Mouse (Mus musculus): ENCODE measurements around the gene F13a1. TPM values are rescaled to one million over a fixed set of nuclear protein-coding genes. Genes with fewer than 3 reads are reported as not detected.

The F13a1 gene
- not detected in 2 replicates for polyA plus RNA-seq (2012; ENCODE audit: insufficient read depth, insufficient read length, low replicate concordance, missing spikeins)

GRCm38 (mm10) chr13:37050126-37050525, at the start of gene F13a1:
F13a1 (minus strand) TSS chr13:37050244.
- WGBS: 69% methylated on average over 3 of the region's 3 CpGs
- TF ChIP-seq POLR2A (IDR thresholded peaks at IDR 0.05; ENCODE audit: insufficient read depth, low read depth, low read length): no peak
- TF ChIP-seq CTCF (IDR thresholded peaks at IDR 0.05; ENCODE audit: insufficient read depth, low read depth, low read length): no peak
- Histone ChIP-seq H3K27ac (ENCODE audit: insufficient read depth, low read depth, low read length) (no peak within 1 kb of the TSS), H3K4me3 (ENCODE audit: insufficient read depth, low read depth, low read length) (no peak within 1 kb of the TSS), H3K4me1 (ENCODE audit: control insufficient read depth, insufficient read depth, low read length) (no peaks in the 10 kb centered on the region)

- Histone ChIP-seq H3K4me3 (ENCODE audit: insufficient read depth, low read depth, low read length) (no peak overlapping the region), H3K4me1 (ENCODE audit: control insufficient read depth, insufficient read depth, low read length) (no peaks in the 10 kb centered on the region), H3K27ac (ENCODE audit: insufficient read depth, low read depth, low read length) (no peak overlapping the region)
- 97% methylated on average over 1 of the region's 1 CpGs for WGBS
- TF ChIP-seq CTCF (IDR thresholded peaks at IDR 0.05; ENCODE audit: insufficient read depth, low read depth, low read length): no peak
- TF ChIP-seq POLR2A (IDR thresholded peaks at IDR 0.05; ENCODE audit: insufficient read depth, low read depth, low read length): no peak
Observed at GRCm38 (mm10) chr13:37091620-37092019, 41.6 kb upstream of the F13a1 start.

- H3K27ac ChIP-seq (ENCODE audit: insufficient read depth, low read depth, low read length): no peak overlapping the region
- WGBS: 79% methylated on average over 6 of the region's 6 CpGs
- no peaks in the 10 kb centered on the region for H3K4me1 ChIP-seq (ENCODE audit: control insufficient read depth, insufficient read depth, low read length)
- TF ChIP-seq POLR2A (IDR thresholded peaks at IDR 0.05; ENCODE audit: insufficient read depth, low read depth, low read length) (no peak), CTCF (IDR thresholded peaks at IDR 0.05; ENCODE audit: insufficient read depth, low read depth, low read length) (no peak)
- no peak overlapping the region for H3K4me3 ChIP-seq (ENCODE audit: insufficient read depth, low read depth, low read length)
Observed at GRCm38 (mm10) chr13:37089104-37089503, 39.1 kb upstream of the F13a1 start.

- WGBS: 46% methylated on average over 13 of the region's 13 CpGs
- no peak overlapping the region for H3K4me3 ChIP-seq (ENCODE audit: insufficient read depth, low read depth, low read length)
- no peak overlapping the region for H3K27ac ChIP-seq (ENCODE audit: insufficient read depth, low read depth, low read length)
Observed at GRCm38 (mm10) chr13:37081506-37082241, 31.6 kb upstream of the F13a1 start.

GRCm38 (mm10) chr13:37071390-37071789, 21.3 kb upstream of the F13a1 start:
- no peaks in the 10 kb centered on the region for H3K4me1 ChIP-seq (ENCODE audit: control insufficient read depth, insufficient read depth, low read length)
- WGBS: 84% methylated on average over 3 of the region's 3 CpGs
- no peak overlapping the region for H3K4me3 ChIP-seq (ENCODE audit: insufficient read depth, low read depth, low read length)
- H3K27ac ChIP-seq (ENCODE audit: insufficient read depth, low read depth, low read length): no peak overlapping the region
- TF ChIP-seq POLR2A (IDR thresholded peaks at IDR 0.05; ENCODE audit: insufficient read depth, low read depth, low read length): no peak
- no peak for TF ChIP-seq CTCF (IDR thresholded peaks at IDR 0.05; ENCODE audit: insufficient read depth, low read depth, low read length)

More at GRCm38 (mm10) chr13:37081506-37082241, 31.6 kb upstream of the F13a1 start:
- no peak for TF ChIP-seq CTCF (IDR thresholded peaks at IDR 0.05; ENCODE audit: insufficient read depth, low read depth, low read length)
- no peak for TF ChIP-seq POLR2A (IDR thresholded peaks at IDR 0.05; ENCODE audit: insufficient read depth, low read depth, low read length)
- H3K4me1 ChIP-seq (ENCODE audit: control insufficient read depth, insufficient read depth, low read length): no peaks in the 10 kb centered on the region

- H3K4me3 ChIP-seq (ENCODE audit: insufficient read depth, low read depth, low read length): no peak overlapping the region
Observed at GRCm38 (mm10) chr13:37070824-37071223, 20.8 kb upstream of the F13a1 start.

GRCm38 (mm10) chr13:37060810-37061209, 10.8 kb upstream of the F13a1 start:
- TF ChIP-seq CTCF (IDR thresholded peaks at IDR 0.05; ENCODE audit: insufficient read depth, low read depth, low read length): no peak
- no peak for TF ChIP-seq POLR2A (IDR thresholded peaks at IDR 0.05; ENCODE audit: insufficient read depth, low read depth, low read length)
- 85% methylated on average over 5 of the region's 5 CpGs for WGBS
- H3K4me1 ChIP-seq (ENCODE audit: control insufficient read depth, insufficient read depth, low read length): no peaks in the 10 kb centered on the region
- H3K27ac ChIP-seq (ENCODE audit: insufficient read depth, low read depth, low read length): no peak overlapping the region
- H3K4me3 ChIP-seq (ENCODE audit: insufficient read depth, low read depth, low read length): no peak overlapping the region

More at GRCm38 (mm10) chr13:37070824-37071223, 20.8 kb upstream of the F13a1 start:
- TF ChIP-seq CTCF (IDR thresholded peaks at IDR 0.05; ENCODE audit: insufficient read depth, low read depth, low read length) (no peak), POLR2A (IDR thresholded peaks at IDR 0.05; ENCODE audit: insufficient read depth, low read depth, low read length) (no peak)
- 83% methylated on average over 4 of the region's 4 CpGs for WGBS
- Histone ChIP-seq H3K27ac (ENCODE audit: insufficient read depth, low read depth, low read length) (no peak overlapping the region), H3K4me1 (ENCODE audit: control insufficient read depth, insufficient read depth, low read length) (no peaks in the 10 kb centered on the region)

GRCm38 (mm10) chr13:37056662-37057061, 6.6 kb upstream of the F13a1 start:
- WGBS: 92% methylated on average over 7 of the region's 7 CpGs

GRCm38 (mm10) chr13:37049631-37050030, 413 bp downstream of the F13a1 start:
- WGBS: 84% methylated on average over 2 of the region's 2 CpGs
- H3K4me3 ChIP-seq (ENCODE audit: insufficient read depth, low read depth, low read length): no peak overlapping the region
- H3K4me1 ChIP-seq (ENCODE audit: control insufficient read depth, insufficient read depth, low read length): no peaks in the 10 kb centered on the region
- no peak overlapping the region for H3K27ac ChIP-seq (ENCODE audit: insufficient read depth, low read depth, low read length)
- no peak for TF ChIP-seq CTCF (IDR thresholded peaks at IDR 0.05; ENCODE audit: insufficient read depth, low read depth, low read length)
- TF ChIP-seq POLR2A (IDR thresholded peaks at IDR 0.05; ENCODE audit: insufficient read depth, low read depth, low read length): no peak

More at GRCm38 (mm10) chr13:37056662-37057061, 6.6 kb upstream of the F13a1 start:
- Histone ChIP-seq H3K4me1 (ENCODE audit: control insufficient read depth, insufficient read depth, low read length) (no peaks in the 10 kb centered on the region), H3K27ac (ENCODE audit: insufficient read depth, low read depth, low read length) (no peak overlapping the region), H3K4me3 (ENCODE audit: insufficient read depth, low read depth, low read length) (no peak overlapping the region)
- TF ChIP-seq POLR2A (IDR thresholded peaks at IDR 0.05; ENCODE audit: insufficient read depth, low read depth, low read length) (no peak), CTCF (IDR thresholded peaks at IDR 0.05; ENCODE audit: insufficient read depth, low read depth, low read length) (no peak)

Data from olfactory bulb, adult 2 months (tissue).